In genomic region chr10:80948570-80948969, GRCm38 (mm10) we compare ENCODE assay signal across 9 mouse cellular contexts. TPM values are rescaled to one million over a fixed set of nuclear protein-coding genes. Genes with fewer than 3 reads are reported as not detected.
DNase-seq lines count a peak whose midpoint lies in the region; ATAC-seq and TF ChIP-seq lines count a peak whose summit lies in the region.
"Had no signal": no experiment of that assay in that cellular context is flagged by ENCODE, and none has a peak within 500 bp of the region (broad histone marks: within the 10 kb centered on the region; RNA-seq: fewer than 3 reads in every experiment).

No protein-coding gene starts in this region.

- 18% methylated on average over 6 of the region's 6 CpGs for WGBS in heart, adult 2 months
- 29% methylated on average over 6 of the region's 6 CpGs for WGBS in heart, embryonic 12.5 days
- WGBS in midbrain, embryonic 14.5 days: 24% methylated on average over 6 of the region's 6 CpGs

- H3K9ac ChIP-seq in heart, adult 2 months (ENCODE audit: low read depth, low read length): no peak overlapping the region
- H3K9ac ChIP-seq in ES-Bruce4 (ENCODE audit: low read depth, poor library complexity, severe bottlenecking): peak overlapping the region; percentile 41
- no peak overlapping the region for H3K9ac ChIP-seq in heart, embryonic 12.5 days
- H3K9ac ChIP-seq in midbrain, embryonic 14.5 days (replicated peaks; ENCODE audit: low read length): no peak overlapping the region
- H3K9ac ChIP-seq: liver, embryonic 15.5 days had no signal

- TF ChIP-seq EP300 in heart, adult 2 months (IDR thresholded peaks at IDR 0.05; ENCODE audit: insufficient read depth, low read depth, low read length): no peak
- TF ChIP-seq EP300 in ES-Bruce4 (IDR thresholded peaks at IDR 0.05; ENCODE audit: insufficient read depth, low read depth, low read length): no peak

- no peaks in the 10 kb centered on the region for H3K36me3 ChIP-seq in heart, adult 2 months (ENCODE audit: control insufficient read depth, insufficient read depth, low read length)
- no peaks in the 10 kb centered on the region for H3K36me3 ChIP-seq in ES-Bruce4 (ENCODE audit: control insufficient read depth, insufficient read depth, low read length, poor library complexity, severe bottlenecking)
- H3K36me3 ChIP-seq in heart, embryonic 12.5 days: no peaks in the 10 kb centered on the region
- no peaks in the 10 kb centered on the region for H3K36me3 ChIP-seq in midbrain, embryonic 14.5 days (ENCODE audit: control insufficient read depth, insufficient read depth, low read length)
- H3K36me3 ChIP-seq: liver, embryonic 15.5 days had no signal

- no peak for TF ChIP-seq CTCF in heart, adult 2 months (IDR thresholded peaks at IDR 0.05)
- no peak for TF ChIP-seq CTCF in ES-Bruce4 (IDR thresholded peaks at IDR 0.05; ENCODE audit: low read depth, low read length)

- no peak overlapping the region for H3K4me3 ChIP-seq in heart, adult 2 months
- H3K4me3 ChIP-seq in ES-Bruce4 (ENCODE audit: low read depth, low read length): peak overlapping the region; percentile 56
- H3K4me3 ChIP-seq in heart, embryonic 12.5 days: no peak overlapping the region
- no peak overlapping the region for H3K4me3 ChIP-seq in midbrain, embryonic 14.5 days (replicated peaks; ENCODE audit: low read depth, low read length)
- H3K4me3 ChIP-seq: liver, embryonic 15.5 days had no signal

- H3K27me3 ChIP-seq in heart, adult 2 months (ENCODE audit: control insufficient read depth, insufficient read depth, low read length): no peaks in the 10 kb centered on the region
- no peaks in the 10 kb centered on the region for H3K27me3 ChIP-seq in ES-Bruce4 (ENCODE audit: control insufficient read depth, insufficient read depth, low read length, poor library complexity, severe bottlenecking)
- 0 out of 2 replicates have a peak, but pooled peaks cover 3% of the 10 kb centered on the region for H3K27me3 ChIP-seq in heart, embryonic 12.5 days (replicated peaks)
- H3K27me3 ChIP-seq in midbrain, embryonic 14.5 days (ENCODE audit: control insufficient read depth, insufficient read depth, low read length): no peaks in the 10 kb centered on the region

- intact Hi-C loops in heart, adult 2 months (cut with DNase I): no loop called here
- intact Hi-C loops in heart, postnatal 36 days (cut with DNase I): no loop called here

- peak in 1 of 2 experiments; percentile 40 for DNase-seq in heart, adult 2 months
- DNase-seq in heart, postnatal 36 days: no peak
- DNase-seq in lung, postnatal 25 days (ENCODE audit: low spot score): peak; percentile 70
- DNase-seq in left cerebral cortex, adult 18-20 months (ENCODE audit: low spot score in 2 of 2): no peak
- no peak for DNase-seq in midbrain, embryonic 14.5 days
- DNase-seq in cerebellum, adult 11-12 months: no peak

- H3K4me1 ChIP-seq in heart, adult 2 months (ENCODE audit: control insufficient read depth, insufficient read depth, low read length): peaks cover 10% of the 10 kb centered on the region
- peaks cover 38% of the 10 kb centered on the region for H3K4me1 ChIP-seq in ES-Bruce4 (ENCODE audit: control insufficient read depth, insufficient read depth, low read length)
- peaks cover 43% of the 10 kb centered on the region for H3K4me1 ChIP-seq in heart, embryonic 12.5 days (replicated peaks)
- H3K4me1 ChIP-seq in midbrain, embryonic 14.5 days (ENCODE audit: control insufficient read depth, insufficient read depth, low read length): no peaks in the 10 kb centered on the region

- no peak overlapping the region for H3K4me2 ChIP-seq in heart, embryonic 12.5 days
- H3K4me2 ChIP-seq in midbrain, embryonic 14.5 days (ENCODE audit: low read length): no peak overlapping the region
- H3K4me2 ChIP-seq: liver, embryonic 15.5 days had no signal

- H3K27ac ChIP-seq in heart, adult 2 months: peak overlapping the region; percentile 42
- peak overlapping the region; percentile 93 for H3K27ac ChIP-seq in ES-Bruce4 (ENCODE audit: insufficient read depth, low read length)
- H3K27ac ChIP-seq in heart, embryonic 12.5 days (ENCODE audit: poor library complexity, severe bottlenecking): peak overlapping the region; percentile 71
- H3K27ac ChIP-seq in midbrain, embryonic 14.5 days (replicated peaks; ENCODE audit: low read depth, low read length): no peak overlapping the region
- H3K27ac ChIP-seq: liver, embryonic 15.5 days had no signal

- no peak for TF ChIP-seq POLR2A in heart, adult 2 months (IDR thresholded peaks at IDR 0.05; ENCODE audit: insufficient read depth, low read depth, low read length)
- no peak for TF ChIP-seq POLR2A in ES-Bruce4 (IDR thresholded peaks at IDR 0.05; ENCODE audit: insufficient read depth, low read length)

- H3K79me2 ChIP-seq in heart, adult 2 months (replicated peaks; ENCODE audit: control insufficient read depth, insufficient read depth, low read length): no peaks in the 10 kb centered on the region

- peak; percentile 79 for ATAC-seq in heart, embryonic 12.5 days (ENCODE audit: insufficient number of reproducible peaks, low FRiP score)
- no peak for ATAC-seq in midbrain, embryonic 14.5 days (ENCODE audit: low FRiP score, low TSS enrichment)

- H3K9me3 ChIP-seq in ES-Bruce4 (replicated peaks; ENCODE audit: control insufficient read depth, insufficient read depth, low read length, poor library complexity, severe bottlenecking): no peaks in the 10 kb centered on the region
- H3K9me3 ChIP-seq in heart, embryonic 12.5 days (replicated peaks): no peaks in the 10 kb centered on the region
- no peaks in the 10 kb centered on the region for H3K9me3 ChIP-seq in midbrain, embryonic 14.5 days (ENCODE audit: control insufficient read depth, low read length)
- H3K9me3 ChIP-seq: liver, embryonic 15.5 days had no signal

RNA-seq across cellular contexts. Expression of gene Gadd45b, which starts 18.7 kb away (rescaled TPM):
- 10 to 100 TPM; 10.9 to 13.9 TPM for total RNA-seq in heart, adult 2 months (2021)
- polyA plus RNA-seq in heart, adult 2 months (2012; rRNA removed): 10.0 and 10.1 TPM in 2 replicates
- total RNA-seq in heart, postnatal 36 days (2021): 10 to 100 TPM; 11.0 to 18.7 TPM
- 80.7 and 86.3 TPM in 2 replicates for polyA plus RNA-seq in ES-Bruce4 (2011; ENCODE audit: insufficient read depth, insufficient read length, low read depth, missing spikeins)
- 27.8 and 29.9 TPM in 2 replicates for polyA plus RNA-seq in heart, embryonic 12.5 days (2016; fragmentation: Nextera tagmentation; extraction: Ambion mirVana)
- total RNA-seq in left cerebral cortex, adult 18-20 months (2021): 10 to 100 TPM; 25.1 to 38.3 TPM
- polyA plus RNA-seq in midbrain, embryonic 14.5 days (2014; fragmentation: Nextera tagmentation; extraction: Ambion mirVana): 4.3 and 8.0 TPM in 2 replicates

RNA-seq across cellular contexts. Expression of gene Lmnb2, which starts 30.5 kb away (rescaled TPM):
- total RNA-seq in heart, adult 2 months (2021): 1 to 10 TPM; 3.6 to 5.4 TPM
- 5.4 and 7.4 TPM in 2 replicates for polyA plus RNA-seq in heart, adult 2 months (2012; rRNA removed)
- 1 to 10 TPM; 3.6 to 4.9 TPM for total RNA-seq in heart, postnatal 36 days (2021)
- 25.9 and 28.2 TPM in 2 replicates for polyA plus RNA-seq in ES-Bruce4 (2011; ENCODE audit: insufficient read depth, insufficient read length, low read depth, missing spikeins)
- 34.3 and 35.3 TPM in 2 replicates for polyA plus RNA-seq in heart, embryonic 12.5 days (2016; fragmentation: Nextera tagmentation; extraction: Ambion mirVana)
- total RNA-seq in left cerebral cortex, adult 18-20 months (2021): 10 to 100 TPM; 20.0 to 20.1 TPM
- 13.9 and 20.0 TPM in 2 replicates for polyA plus RNA-seq in midbrain, embryonic 14.5 days (2014; fragmentation: Nextera tagmentation; extraction: Ambion mirVana)

RNA-seq across cellular contexts. Expression of gene Timm13, which starts 47.8 kb away (rescaled TPM):
- 100 to 1,000 TPM; 126 to 133 TPM for total RNA-seq in heart, adult 2 months (2021)
- polyA plus RNA-seq in heart, adult 2 months (2012; rRNA removed): 151 and 188 TPM in 2 replicates
- total RNA-seq in heart, postnatal 36 days (2021): 100 to 1,000 TPM; 129 to 145 TPM
- 135 and 146 TPM in 2 replicates for polyA plus RNA-seq in ES-Bruce4 (2011; ENCODE audit: insufficient read depth, insufficient read length, low read depth, missing spikeins)
- 285 and 293 TPM in 2 replicates for polyA plus RNA-seq in heart, embryonic 12.5 days (2016; fragmentation: Nextera tagmentation; extraction: Ambion mirVana)
- 100 to 1,000 TPM; 131 to 136 TPM for total RNA-seq in left cerebral cortex, adult 18-20 months (2021)
- polyA plus RNA-seq in midbrain, embryonic 14.5 days (2014; fragmentation: Nextera tagmentation; extraction: Ambion mirVana): 331 and 393 TPM in 2 replicates
